Mouse (Mus musculus) bone marrow macrophage, adult 2 months (primary cell): ENCODE data around the gene Cldn7.

Source experiments
- CTCF ChIP-seq: IDR thresholded peaks from 2 replicates; pipeline ENCODE4 v1.5.1; 2012; ENCODE audit warnings: low read depth, mild to moderate bottlenecking, low read length, moderate library complexity
- POLR2A ChIP-seq: IDR thresholded peaks from 2 replicates; pipeline ENCODE4 v1.6.1; 2012; ENCODE audit warnings: mild to moderate bottlenecking, low read depth, low read length, borderline replicate concordance

DNA sequence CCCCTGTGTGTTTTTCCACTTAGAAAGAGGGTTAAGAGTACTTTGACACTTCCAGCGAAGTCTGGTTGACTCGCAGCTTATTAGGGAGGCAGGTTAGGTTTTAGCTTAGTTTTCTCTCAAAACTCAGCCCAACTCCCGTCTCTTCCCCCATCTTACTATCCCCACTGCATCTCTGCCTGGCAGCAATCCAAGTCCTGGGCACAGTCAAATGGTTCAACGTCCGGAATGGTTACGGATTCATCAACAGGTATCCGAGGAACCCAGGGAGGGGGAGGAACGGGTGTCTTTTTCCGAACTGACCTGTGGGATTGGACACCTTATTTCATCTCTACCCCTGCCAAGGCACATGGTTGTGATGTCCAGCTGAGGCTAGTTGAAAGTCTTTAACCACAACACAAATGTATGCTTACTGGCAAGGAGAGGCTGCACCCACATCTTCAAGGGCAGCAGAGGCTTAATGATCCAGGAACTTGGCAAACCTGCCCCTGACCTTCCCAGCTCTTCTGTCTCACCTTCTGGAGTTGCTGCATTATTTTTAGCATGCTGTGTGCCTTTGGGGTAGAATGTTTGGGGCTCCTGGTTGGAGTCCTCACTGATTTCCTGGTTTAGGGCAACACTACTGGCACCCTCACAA lies 27.7 kb upstream of the Cldn7 start:
- TF ChIP-seq POLR2A (no peak), CTCF (no peak)
